Mouse (Mus musculus): ENCODE results near the gene Gnb3.

- TF ChIP-seq EP300 (IDR thresholded peaks at IDR 0.05; ENCODE audit: low read length) (no peak), ZMIZ1 (IDR thresholded peaks at IDR 0.05; ENCODE audit: low read depth, low read length) (no peak), CTCF (conservative IDR thresholded peaks at IDR 0.05 in 1 of 2, IDR thresholded peaks at IDR 0.05 in 1 of 2; ENCODE audit: low read depth in 2 of 2, low read length in 2 of 2) (no peak), POLR2A (IDR thresholded peaks at IDR 0.05; ENCODE audit: low read depth, low read length) (no peak; the same call in 1 of the 2 replicates), ZC3H11A (IDR thresholded peaks at IDR 0.05; ENCODE audit: low read depth, low read length) (no peak), JUND (conservative IDR thresholded peaks at IDR 0.05; ENCODE audit: low read depth, low read length) (no peak), MXI1 (IDR thresholded peaks at IDR 0.05; ENCODE audit: low read depth, low read length) (no peak), ZKSCAN1 (IDR thresholded peaks at IDR 0.05; ENCODE audit: borderline replicate concordance, low read depth, low read length) (no peak), HCFC1 (IDR thresholded peaks at IDR 0.05; ENCODE audit: low read depth, low read length) (no peak), SMC3 (IDR thresholded peaks at IDR 0.05; ENCODE audit: low read depth, low read length) (no peak), MEF2A (IDR thresholded peaks at IDR 0.05; ENCODE audit: borderline replicate concordance, low read depth, low read length) (no peak), SIN3A (IDR thresholded peaks at IDR 0.05; ENCODE audit: low read length) (no peak)
Measured at GRCm38 (mm10) chr6:124808358-124809012, 31.6 kb downstream of the Gnb3 start, which contains the start of gene Spsb2.

All from CH12.LX (cell line).